Comparison of ENCODE assay signal across 7 mouse cellular contexts in the genomic region with DNA sequence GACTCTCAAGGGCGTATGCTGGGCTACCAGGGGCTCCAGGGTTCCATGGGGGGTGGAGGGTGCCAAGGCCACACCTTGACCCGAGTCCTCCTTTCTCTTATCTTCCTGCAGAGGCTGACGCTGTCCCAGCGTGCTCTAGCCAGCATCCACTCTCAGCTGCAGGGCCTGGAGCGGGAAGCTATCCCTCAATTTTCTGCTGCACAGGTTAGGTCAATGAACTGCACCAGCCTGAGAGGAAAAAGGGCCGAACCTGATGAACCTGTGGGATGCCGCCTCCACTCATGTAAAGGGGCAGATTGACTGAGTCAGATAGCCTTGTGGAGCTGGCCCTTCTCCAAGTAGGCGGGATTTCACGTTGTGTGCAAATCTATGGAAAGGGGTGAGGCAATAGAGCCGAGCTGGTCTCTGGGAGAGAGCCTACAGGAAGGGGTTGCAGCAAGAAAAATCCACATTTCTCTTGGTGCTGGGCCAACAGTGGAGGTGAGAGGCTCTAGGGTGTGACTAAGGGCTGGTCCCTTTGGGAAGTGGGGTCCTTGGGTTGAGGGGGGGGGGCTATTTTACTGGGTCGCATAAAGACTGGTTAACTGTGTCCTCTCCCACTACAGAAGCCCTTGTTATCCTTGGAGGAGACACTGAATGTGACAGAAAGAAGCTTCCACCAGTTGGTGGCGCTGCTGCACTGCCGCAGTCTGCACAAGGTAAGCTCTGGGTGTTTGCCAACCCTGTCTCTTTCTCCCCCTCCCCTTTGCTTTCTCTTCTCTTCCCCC. TPM values are rescaled to one million over a fixed set of nuclear protein-coding genes. Genes with fewer than 3 reads are reported as not detected.
DNase-seq lines count a peak whose midpoint lies in the region; ATAC-seq lines count a peak whose summit lies in the region.

No protein-coding gene starts in this region.

- 33% methylated on average over 13 of the region's 13 CpGs for WGBS in forebrain, embryonic 13.5 days
- 47% methylated on average over 13 of the region's 13 CpGs for WGBS in hindbrain, embryonic 10.5 days

- H3K9me3 ChIP-seq in forebrain, embryonic 13.5 days (replicated peaks), result no peaks in the 10 kb centered on the region
- 0 out of 2 replicates have a peak, but pooled peaks cover 3% of the 10 kb centered on the region for H3K9me3 ChIP-seq in hindbrain, embryonic 10.5 days

- ATAC-seq in forebrain, embryonic 13.5 days, result peak; percentile 75

- H3K4me1 ChIP-seq in forebrain, embryonic 13.5 days, result peaks cover 58% of the 10 kb centered on the region
- peaks cover 7% of the 10 kb centered on the region; the same call in 1 of the 2 replicates for H3K4me1 ChIP-seq in hindbrain, embryonic 10.5 days (replicated peaks)

- DNase-seq in MN1 (ENCODE audit: low spot score), result peak; percentile 86
- DNase-seq in c-Kit-positive CD71-positive TER-119-positive erythroid progenitor cells, embryonic 14.5 days (ENCODE audit: low spot score), result peak; percentile 77
- DNase-seq in hindbrain, embryonic 10.5 days (ENCODE audit: low spot score), result peak; percentile 82
- peak; percentile 81 to 89 for DNase-seq in layer of hippocampus, postnatal 14 days (ENCODE audit: low spot score in 2 of 2)
- DNase-seq in lung, postnatal 36 days, result peak; percentile 92
- DNase-seq in right cerebral cortex, postnatal 10 days (ENCODE audit: low spot score in 2 of 2), result peak; percentile 87 to 89

- peak overlapping the region; percentile 38 for H3K4me2 ChIP-seq in forebrain, embryonic 13.5 days

- H3K27me3 ChIP-seq in forebrain, embryonic 13.5 days, result no peaks in the 10 kb centered on the region
- H3K27me3 ChIP-seq in hindbrain, embryonic 10.5 days (ENCODE audit: insufficient read depth, poor library complexity, severe bottlenecking), result no peaks in the 10 kb centered on the region

- peak overlapping the region; percentile 50 for H3K9ac ChIP-seq in forebrain, embryonic 13.5 days

- no peak overlapping the region for H3K4me3 ChIP-seq in forebrain, embryonic 13.5 days
- H3K4me3 ChIP-seq in hindbrain, embryonic 10.5 days, result no peak overlapping the region

- H3K36me3 ChIP-seq in forebrain, embryonic 13.5 days (ENCODE audit: poor library complexity, severe bottlenecking), result peaks cover 78% of the 10 kb centered on the region
- peaks cover 75% of the 10 kb centered on the region for H3K36me3 ChIP-seq in hindbrain, embryonic 10.5 days

- H3K27ac ChIP-seq in forebrain, embryonic 13.5 days, result peak overlapping the region; percentile 86
- H3K27ac ChIP-seq in hindbrain, embryonic 10.5 days, result peak overlapping the region; percentile 73

RNA-seq across cellular contexts. Expression of gene Leng8, which starts 6.0 kb away (rescaled TPM):
- 61.3 and 71.1 TPM in 2 replicates for polyA plus RNA-seq in forebrain, embryonic 13.5 days (2015; fragmentation: Nextera tagmentation; extraction: Ambion mirVana)
- polyA plus RNA-seq in hindbrain, embryonic 10.5 days (2016; fragmentation: Nextera tagmentation; extraction: Ambion mirVana), result 68.7 and 91.4 TPM in 2 replicates
- 100 to 1,000 TPM; 157 to 196 TPM for total RNA-seq in layer of hippocampus, postnatal 14 days (2021)

RNA-seq across cellular contexts. Expression of gene Ttyh1, which starts 11.7 kb away (rescaled TPM):
- polyA plus RNA-seq in forebrain, embryonic 13.5 days (2015; fragmentation: Nextera tagmentation; extraction: Ambion mirVana), result 121 and 149 TPM in 2 replicates
- polyA plus RNA-seq in hindbrain, embryonic 10.5 days (2016; fragmentation: Nextera tagmentation; extraction: Ambion mirVana), result 31.2 and 67.4 TPM in 2 replicates
- total RNA-seq in layer of hippocampus, postnatal 14 days (2021), result 100 to 1,000 TPM; 671 to 757 TPM

RNA-seq across cellular contexts. Expression of gene Leng9, which starts 19.3 kb away (rescaled TPM):
- 3.5 and 3.9 TPM in 2 replicates for polyA plus RNA-seq in forebrain, embryonic 13.5 days (2015; fragmentation: Nextera tagmentation; extraction: Ambion mirVana)
- 1.6 and 2.5 TPM in 2 replicates for polyA plus RNA-seq in hindbrain, embryonic 10.5 days (2016; fragmentation: Nextera tagmentation; extraction: Ambion mirVana)
- 1 to 10 TPM; 5.2 to 6.2 TPM for total RNA-seq in layer of hippocampus, postnatal 14 days (2021)

RNA-seq across cellular contexts. Expression of gene Cdc42ep5, which starts 33.8 kb away (rescaled TPM):
- 5.1 and 5.2 TPM in 2 replicates for polyA plus RNA-seq in forebrain, embryonic 13.5 days (2015; fragmentation: Nextera tagmentation; extraction: Ambion mirVana)
- polyA plus RNA-seq in hindbrain, embryonic 10.5 days (2016; fragmentation: Nextera tagmentation; extraction: Ambion mirVana), result 16.9 and 23.5 TPM in 2 replicates
- 1 to 10 TPM; 1.1 to 1.4 TPM for total RNA-seq in layer of hippocampus, postnatal 14 days (2021)
